Mouse (Mus musculus): ENCODE measurements around the gene Begain. TPM values are rescaled to one million over a fixed set of nuclear protein-coding genes. Genes with fewer than 3 reads are reported as not detected.

Gene Begain
- total and polyA plus RNA-seq, 3 experiments, result not detected

DNA sequence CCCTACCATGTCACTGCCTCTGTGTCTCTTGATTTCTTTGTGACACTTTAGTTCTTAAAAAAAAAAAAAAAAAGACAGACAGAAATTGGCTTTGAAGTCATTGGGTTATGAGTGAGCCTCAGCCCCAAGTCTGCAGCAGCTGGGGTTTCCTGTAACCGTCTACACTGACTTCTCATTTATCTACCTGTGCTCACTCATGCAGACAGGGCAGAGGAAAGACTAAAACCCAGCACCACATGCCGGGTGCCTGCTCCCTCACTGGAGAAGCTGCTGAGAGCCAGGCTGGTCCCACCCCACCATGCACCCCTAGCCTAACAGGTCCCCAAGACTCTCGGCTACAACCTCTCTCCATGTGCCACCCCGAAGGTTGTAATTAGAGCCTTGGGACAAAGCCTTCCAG is 10.3 kb downstream of the Begain start:
- H3K27me3 ChIP-seq (ENCODE audit: control insufficient read depth in 1 of 2, insufficient read depth in 2 of 2, low read length in 2 of 2), result no peaks in the 10 kb centered on the region
- H3K36me3 ChIP-seq (ENCODE audit: control insufficient read depth in 1 of 2, insufficient read depth in 2 of 2, low read length in 2 of 2), result no peaks in the 10 kb centered on the region
- H3K9me3 ChIP-seq (replicated peaks; ENCODE audit: insufficient read depth, low read length), result no peaks in the 10 kb centered on the region
- no peak overlapping the region for H3K27ac ChIP-seq (ENCODE audit: control insufficient read depth, low read depth, low read length)
- H3K79me2 ChIP-seq (ENCODE audit: control insufficient read depth, insufficient read depth, low read length, poor library complexity), result no peaks in the 10 kb centered on the region
- H3K4me3 ChIP-seq (ENCODE audit: control insufficient read depth in 1 of 2, insufficient read depth in 1 of 2, low read depth in 2 of 2, low read length in 2 of 2), result no peak overlapping the region
- H3K9ac ChIP-seq (ENCODE audit: control insufficient read depth, low read depth, low read length, poor library complexity, severe bottlenecking), result no peak overlapping the region
- no peaks in the 10 kb centered on the region for H3K4me1 ChIP-seq (ENCODE audit: control insufficient read depth in 1 of 2, insufficient read depth in 2 of 2, low read length in 2 of 2)
- TF ChIP-seq ZC3H11A (IDR thresholded peaks at IDR 0.05; ENCODE audit: low read depth, low read length), result no peak
- TF ChIP-seq CTCF (IDR thresholded peaks at IDR 0.05 in 2 of 3, conservative IDR thresholded peaks at IDR 0.05 in 1 of 3; ENCODE audit: control insufficient read depth in 1 of 3, insufficient read depth in 1 of 3, low read depth in 2 of 3, low read length in 3 of 3, poor library complexity in 1 of 3, severe bottlenecking in 1 of 3), result no peak
- no peak for TF ChIP-seq USF1 (IDR thresholded peaks at IDR 0.05; ENCODE audit: low read depth, low read length)
- no peak for TF ChIP-seq MYB (IDR thresholded peaks at IDR 0.05; ENCODE audit: low read depth, low read length)
- TF ChIP-seq KAT2A (conservative IDR thresholded peaks at IDR 0.05; ENCODE audit: low read depth, low read length), result no peak
- TF ChIP-seq RCOR1 (IDR thresholded peaks at IDR 0.05; ENCODE audit: low read depth, low read length), result no peak
- TF ChIP-seq MAX (IDR thresholded peaks at IDR 0.05; ENCODE audit: low read length), result no peak
- TF ChIP-seq MAFK (IDR thresholded peaks at IDR 0.05; ENCODE audit: borderline replicate concordance, low read depth, low read length), result no peak
- TF ChIP-seq SMC3 (IDR thresholded peaks at IDR 0.05; ENCODE audit: low read depth, low read length), result no peak
- no peak for TF ChIP-seq UBTF (IDR thresholded peaks at IDR 0.05; ENCODE audit: borderline replicate concordance, insufficient read depth, low read depth, low read length)
- no peak for TF ChIP-seq POLR2AphosphoS2 (IDR thresholded peaks at IDR 0.05; ENCODE audit: low read length)
- TF ChIP-seq ELF1 (IDR thresholded peaks at IDR 0.05; ENCODE audit: low read depth, low read length), result no peak
- TF ChIP-seq NELFE (IDR thresholded peaks at IDR 0.05; ENCODE audit: low read depth, low read length), result no peak
- TF ChIP-seq MEF2A (IDR thresholded peaks at IDR 0.05; ENCODE audit: extremely low read depth, insufficient replicate concordance, low read depth, low read length, poor library complexity, severe bottlenecking), result no peak
- TF ChIP-seq ZMIZ1 (IDR thresholded peaks at IDR 0.05; ENCODE audit: low read depth, low read length), result no peak
- no peak for TF ChIP-seq GABPA (IDR thresholded peaks at IDR 0.05; ENCODE audit: low read depth, low read length)
- no peak for TF ChIP-seq SIN3A (IDR thresholded peaks at IDR 0.05; ENCODE audit: low read length)
- TF ChIP-seq ETS1 (IDR thresholded peaks at IDR 0.05; ENCODE audit: low read depth, low read length), result no peak
- TF ChIP-seq TBP (IDR thresholded peaks at IDR 0.05; ENCODE audit: low read depth, low read length), result no peak
- TF ChIP-seq JUND (IDR thresholded peaks at IDR 0.05; ENCODE audit: low read depth, low read length), result no peak
- DNase-seq (ENCODE audit: low read depth, low spot score), result no peak

- H3K27ac ChIP-seq (ENCODE audit: control insufficient read depth, low read depth, low read length), result no peak overlapping the region
- H3K36me3 ChIP-seq (ENCODE audit: control insufficient read depth in 1 of 2, insufficient read depth in 2 of 2, low read length in 2 of 2), result no peaks in the 10 kb centered on the region
- no peaks in the 10 kb centered on the region for H3K79me2 ChIP-seq (ENCODE audit: control insufficient read depth, insufficient read depth, low read length, poor library complexity)
- H3K27me3 ChIP-seq (ENCODE audit: control insufficient read depth in 1 of 2, insufficient read depth in 2 of 2, low read length in 2 of 2), result no peaks in the 10 kb centered on the region
- DNase-seq (ENCODE audit: low read depth, low spot score), result no peak
- TF ChIP-seq ELF1 (IDR thresholded peaks at IDR 0.05; ENCODE audit: low read depth, low read length) (no peak), ZNF384 (IDR thresholded peaks at IDR 0.05; ENCODE audit: low read depth, low read length) (no peak), MAZ (IDR thresholded peaks at IDR 0.05; ENCODE audit: low read depth, low read length) (no peak), RCOR1 (IDR thresholded peaks at IDR 0.05; ENCODE audit: low read depth, low read length) (no peak), E2F4 (IDR thresholded peaks at IDR 0.05; ENCODE audit: borderline replicate concordance, low read depth, low read length) (no peak), RAD21 (IDR thresholded peaks at IDR 0.05; ENCODE audit: low read depth, low read length) (no peak), TBP (IDR thresholded peaks at IDR 0.05; ENCODE audit: low read depth, low read length) (no peak), GABPA (IDR thresholded peaks at IDR 0.05; ENCODE audit: low read depth, low read length) (no peak)
- H3K9me3 ChIP-seq (replicated peaks; ENCODE audit: insufficient read depth, low read length), result no peaks in the 10 kb centered on the region
- H3K9ac ChIP-seq (ENCODE audit: control insufficient read depth, low read depth, low read length, poor library complexity, severe bottlenecking), result no peak overlapping the region
- no peaks in the 10 kb centered on the region for H3K4me1 ChIP-seq (ENCODE audit: control insufficient read depth in 1 of 2, insufficient read depth in 2 of 2, low read length in 2 of 2)
- no peak overlapping the region for H3K4me3 ChIP-seq (ENCODE audit: control insufficient read depth in 1 of 2, insufficient read depth in 1 of 2, low read depth in 2 of 2, low read length in 2 of 2)
Observed at GRCm38 (mm10) chr12:109053020-109053806, 14.8 kb downstream of the Begain start.

All from MEL (cell line).